Mouse (Mus musculus): ENCODE measurements at regions not wholly inside any gene's neighbourhood (a gene's known extent, or its start where the extent isn't known, plus 50 kb on each side); places are given as distances from the start of the nearest gene placed in this dataset.

- Histone ChIP-seq H3K9ac (replicated peaks) (no peak overlapping the region), H3K27ac (no peak overlapping the region), H3K4me1 (replicated peaks; ENCODE audit: control insufficient read depth in 2 of 2, insufficient read depth in 2 of 2, low read length in 1 of 2) (no peaks in the 10 kb centered on the region), H3K4me3 (ENCODE audit: insufficient read depth in 1 of 2, low read depth in 2 of 2, low read length in 2 of 2) (no peak overlapping the region), H3K27me3 (ENCODE audit: control insufficient read depth, insufficient read depth, low read length) (no peaks in the 10 kb centered on the region), H3K4me2 (ENCODE audit: low read depth) (no peak overlapping the region), H3K36me3 (replicated peaks; ENCODE audit: control insufficient read depth, insufficient read depth, low read depth) (no peaks in the 10 kb centered on the region), H3K9me3 (ENCODE audit: control insufficient read depth, low read length) (no peaks in the 10 kb centered on the region)
- no peak for DNase-seq (ENCODE audit: low read depth in 3 of 3, low spot score in 3 of 3)
- no peak for TF ChIP-seq EP300 (IDR thresholded peaks at IDR 0.05; ENCODE audit: low read depth)
- no peak for TF ChIP-seq CTCF (IDR thresholded peaks at IDR 0.05; ENCODE audit: low read depth)
- ATAC-seq (ENCODE audit: insufficient read depth), result no peak
- WGBS (ENCODE audit: insufficient replicate concordance), result 59% methylated on average over 4 of the region's 4 CpGs
Observed at GRCm38 (mm10) chr17:61337094-61337493, 1544.0 kb downstream of the Efna5 start.

DNA sequence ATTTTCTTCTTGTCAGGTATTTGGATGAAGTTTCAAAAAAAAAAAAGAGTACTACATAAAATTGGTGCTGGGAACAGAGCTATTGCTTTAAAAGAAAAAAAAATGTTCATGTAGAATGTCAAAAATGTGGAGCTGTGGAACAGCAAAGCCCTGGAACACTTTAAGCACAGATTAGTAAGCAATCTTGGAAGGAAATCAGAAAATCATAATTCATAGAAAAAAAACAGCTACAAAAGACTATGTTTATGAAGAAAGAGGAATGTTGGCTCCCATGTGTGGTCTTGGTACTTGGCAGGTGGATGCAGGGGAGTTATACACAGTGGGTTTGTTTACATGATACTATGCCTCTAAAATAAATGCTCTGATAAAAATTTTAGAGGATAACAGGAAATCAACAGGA, 1555.7 kb downstream of the Efna5 start:
- DNase-seq (ENCODE audit: low read depth in 3 of 3, low spot score in 3 of 3), result no peak
- no peaks in the 10 kb centered on the region for H3K27me3 ChIP-seq (ENCODE audit: control insufficient read depth, insufficient read depth, low read length)
- H3K36me3 ChIP-seq (replicated peaks; ENCODE audit: control insufficient read depth, insufficient read depth, low read depth), result no peaks in the 10 kb centered on the region
- ATAC-seq (ENCODE audit: insufficient read depth), result no peak
- no peak overlapping the region for H3K9ac ChIP-seq (replicated peaks)
- no peaks in the 10 kb centered on the region for H3K9me3 ChIP-seq (ENCODE audit: control insufficient read depth, low read length)
- no peak overlapping the region for H3K27ac ChIP-seq
- H3K4me1 ChIP-seq (replicated peaks; ENCODE audit: control insufficient read depth in 2 of 2, insufficient read depth in 2 of 2, low read length in 1 of 2), result no peaks in the 10 kb centered on the region
- no peak overlapping the region for H3K4me3 ChIP-seq (ENCODE audit: insufficient read depth in 1 of 2, low read depth in 2 of 2, low read length in 2 of 2)
- TF ChIP-seq EP300 (IDR thresholded peaks at IDR 0.05; ENCODE audit: low read depth), result no peak
- TF ChIP-seq CTCF (IDR thresholded peaks at IDR 0.05; ENCODE audit: low read depth), result no peak
- H3K4me2 ChIP-seq (ENCODE audit: low read depth), result no peak overlapping the region

DNA sequence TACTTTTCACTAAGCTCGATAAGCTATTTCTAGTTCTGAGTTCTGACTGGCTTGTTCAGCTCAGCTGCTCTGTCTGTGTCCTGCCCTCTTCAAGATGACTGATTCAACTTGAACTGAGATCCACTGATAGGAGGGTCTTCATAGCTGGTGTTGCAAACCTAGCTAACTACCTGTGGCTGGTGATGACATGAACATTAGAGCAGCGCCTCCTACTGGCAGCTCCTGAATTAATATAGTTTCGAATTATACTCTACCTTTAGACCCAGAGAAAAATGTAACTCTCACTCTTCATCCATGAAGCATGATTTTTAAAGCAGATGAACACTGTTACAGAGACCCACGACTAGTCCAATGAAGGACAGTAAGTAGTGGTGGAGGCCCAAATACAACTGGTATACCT, 1560.3 kb downstream of the Efna5 start:
- H3K4me2 ChIP-seq (ENCODE audit: low read depth), result no peak overlapping the region
- no peaks in the 10 kb centered on the region for H3K27me3 ChIP-seq (ENCODE audit: control insufficient read depth, insufficient read depth, low read length)
- no peak for DNase-seq (ENCODE audit: low read depth in 3 of 3, low spot score in 3 of 3)
- 40% methylated on average over 4 of the region's 4 CpGs for WGBS (ENCODE audit: insufficient replicate concordance)
- no peaks in the 10 kb centered on the region for H3K9me3 ChIP-seq (ENCODE audit: control insufficient read depth, low read length)
- no peak for ATAC-seq (ENCODE audit: insufficient read depth)
- no peaks in the 10 kb centered on the region for H3K36me3 ChIP-seq (replicated peaks; ENCODE audit: control insufficient read depth, insufficient read depth, low read depth)
- no peaks in the 10 kb centered on the region for H3K4me1 ChIP-seq (replicated peaks; ENCODE audit: control insufficient read depth in 2 of 2, insufficient read depth in 2 of 2, low read length in 1 of 2)
- TF ChIP-seq CTCF (IDR thresholded peaks at IDR 0.05; ENCODE audit: low read depth), result peak; percentile 12; the same call in 1 of the 2 replicates
- no peak for TF ChIP-seq EP300 (IDR thresholded peaks at IDR 0.05; ENCODE audit: low read depth)
- no peak overlapping the region for H3K27ac ChIP-seq
- no peak overlapping the region for H3K4me3 ChIP-seq (ENCODE audit: insufficient read depth in 1 of 2, low read depth in 2 of 2, low read length in 2 of 2)
- no peak overlapping the region for H3K9ac ChIP-seq (replicated peaks)

GRCm38 (mm10) chr17:61313424-61313823, 1567.7 kb downstream of the Efna5 start:
- Histone ChIP-seq H3K36me3 (replicated peaks; ENCODE audit: control insufficient read depth, insufficient read depth, low read depth) (no peaks in the 10 kb centered on the region), H3K4me1 (replicated peaks; ENCODE audit: control insufficient read depth in 2 of 2, insufficient read depth in 2 of 2, low read length in 1 of 2) (no peaks in the 10 kb centered on the region), H3K9me3 (ENCODE audit: control insufficient read depth, low read length) (no peaks in the 10 kb centered on the region), H3K4me3 (ENCODE audit: insufficient read depth in 1 of 2, low read depth in 2 of 2, low read length in 2 of 2) (no peak overlapping the region), H3K4me2 (ENCODE audit: low read depth) (no peak overlapping the region), H3K27me3 (ENCODE audit: control insufficient read depth, insufficient read depth, low read length) (no peaks in the 10 kb centered on the region), H3K27ac (no peak overlapping the region), H3K9ac (replicated peaks) (no peak overlapping the region)
- DNase-seq (ENCODE audit: low read depth in 3 of 3, low spot score in 3 of 3) (no peak), ATAC-seq (ENCODE audit: insufficient read depth) (no peak)
- WGBS (ENCODE audit: insufficient replicate concordance), result 70% methylated on average over 2 of the region's 2 CpGs
- TF ChIP-seq CTCF (IDR thresholded peaks at IDR 0.05; ENCODE audit: low read depth), result no peak

GRCm38 (mm10) chr17:61311189-61311588, 1569.9 kb downstream of the Efna5 start:
- H3K4me1 ChIP-seq (replicated peaks; ENCODE audit: control insufficient read depth in 2 of 2, insufficient read depth in 2 of 2, low read length in 1 of 2), result no peaks in the 10 kb centered on the region
- no peaks in the 10 kb centered on the region for H3K9me3 ChIP-seq (ENCODE audit: control insufficient read depth, low read length)
- DNase-seq (ENCODE audit: low read depth in 3 of 3, low spot score in 3 of 3), result no peak
- H3K4me2 ChIP-seq (ENCODE audit: low read depth), result no peak overlapping the region
- H3K9ac ChIP-seq (replicated peaks), result no peak overlapping the region
- H3K4me3 ChIP-seq (ENCODE audit: insufficient read depth in 1 of 2, low read depth in 2 of 2, low read length in 2 of 2), result no peak overlapping the region
- TF ChIP-seq EP300 (IDR thresholded peaks at IDR 0.05; ENCODE audit: low read depth) (no peak), CTCF (IDR thresholded peaks at IDR 0.05; ENCODE audit: low read depth) (no peak)
- no peak overlapping the region for H3K27ac ChIP-seq
- no peaks in the 10 kb centered on the region for H3K36me3 ChIP-seq (replicated peaks; ENCODE audit: control insufficient read depth, insufficient read depth, low read depth)
- no peak for ATAC-seq (ENCODE audit: insufficient read depth)
- H3K27me3 ChIP-seq (ENCODE audit: control insufficient read depth, insufficient read depth, low read length), result no peaks in the 10 kb centered on the region
- 59% methylated on average over 4 of the region's 4 CpGs for WGBS (ENCODE audit: insufficient replicate concordance)

GRCm38 (mm10) chr17:61303611-61304010, 1577.5 kb downstream of the Efna5 start:
- Histone ChIP-seq H3K9me3 (ENCODE audit: control insufficient read depth, low read length) (no peaks in the 10 kb centered on the region), H3K4me3 (ENCODE audit: insufficient read depth in 1 of 2, low read depth in 2 of 2, low read length in 2 of 2) (no peak overlapping the region), H3K4me2 (ENCODE audit: low read depth) (no peak overlapping the region), H3K4me1 (replicated peaks; ENCODE audit: control insufficient read depth in 2 of 2, insufficient read depth in 2 of 2, low read length in 1 of 2) (no peaks in the 10 kb centered on the region), H3K27me3 (ENCODE audit: control insufficient read depth, insufficient read depth, low read length) (no peaks in the 10 kb centered on the region), H3K27ac (no peak overlapping the region), H3K9ac (replicated peaks) (no peak overlapping the region), H3K36me3 (replicated peaks; ENCODE audit: control insufficient read depth, insufficient read depth, low read depth) (no peaks in the 10 kb centered on the region)
- WGBS (ENCODE audit: insufficient replicate concordance), result 67% methylated on average over 1 of the region's 1 CpGs
- TF ChIP-seq EP300 (IDR thresholded peaks at IDR 0.05; ENCODE audit: low read depth) (no peak), CTCF (IDR thresholded peaks at IDR 0.05; ENCODE audit: low read depth) (no peak)
- DNase-seq (ENCODE audit: low read depth in 3 of 3, low spot score in 3 of 3) (no peak), ATAC-seq (ENCODE audit: insufficient read depth) (no peak)
